Mouse (Mus musculus) spleen, postnatal 14 days (tissue): Measurements from ENCODE around the gene Zmiz1.

Experiments used
- DNase-seq, 2 experiments: peaks; one replicate each; pipeline ENCODE4 v3.0.0; 2021 to 2022; ENCODE audit warnings: low spot score in 2 of 2

Gene Zmiz1

GRCm38 (mm10) chr14:25635746-25636145 is 176.8 kb downstream of the Zmiz1 start:
- DNase-seq = no peak

DNA sequence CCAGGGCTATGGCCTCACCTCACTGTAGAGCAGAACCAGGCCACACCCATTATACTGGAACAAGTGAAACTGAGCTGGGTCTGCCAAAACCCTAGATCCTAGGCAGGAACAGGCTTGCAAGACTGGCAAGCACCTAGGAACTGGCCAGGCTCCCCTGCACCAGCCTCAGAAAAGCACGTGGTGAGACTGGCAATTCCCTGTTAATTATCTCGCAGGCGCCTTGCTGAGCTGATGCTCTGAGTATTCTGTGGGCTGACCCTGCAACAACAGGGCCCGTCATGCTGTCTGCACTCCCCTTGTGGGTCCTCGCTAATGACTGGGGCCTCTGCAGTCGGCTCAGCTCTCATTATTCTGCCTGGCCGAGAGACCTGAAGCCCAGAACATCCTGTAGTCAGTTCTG is 177.3 kb downstream of the Zmiz1 start:
- DNase-seq = no peak

- DNase-seq = no peak
These were observed 180.3 kb downstream of the Zmiz1 start for GRCm38 (mm10) chr14:25639120-25639758.

DNA sequence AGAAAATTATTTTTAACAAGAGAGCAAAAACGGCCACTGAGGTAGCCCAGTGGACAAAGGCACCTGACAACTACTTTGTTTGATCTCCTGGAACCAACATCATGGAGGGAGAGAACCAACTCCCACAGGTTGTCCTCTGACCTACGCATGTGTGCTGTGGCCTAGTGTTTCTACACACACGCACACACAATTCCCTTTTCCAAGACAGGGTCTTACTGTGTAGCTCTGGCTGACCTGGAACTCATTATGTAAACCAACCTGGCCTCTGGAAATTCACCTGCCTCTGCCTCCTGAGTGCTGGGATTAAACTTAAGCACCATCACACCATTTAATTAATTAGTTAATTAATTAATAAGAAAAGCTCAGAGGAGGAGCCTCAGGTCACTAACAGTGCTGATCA is 181.0 kb downstream of the Zmiz1 start:
- DNase-seq = no peak

GRCm38 (mm10) chr14:25640421-25641056 is 181.6 kb downstream of the Zmiz1 start:
- no peak for DNase-seq

GRCm38 (mm10) chr14:25641067-25641466 is 182.1 kb downstream of the Zmiz1 start:
- no peak for DNase-seq

- DNase-seq = no peak
These were observed 186.7 kb downstream of the Zmiz1 start for GRCm38 (mm10) chr14:25645717-25646116.

GRCm38 (mm10) chr14:25646161-25646621 is 187.2 kb downstream of the Zmiz1 start:
- DNase-seq = peak in 1 of 2 experiments; percentile 38

DNA sequence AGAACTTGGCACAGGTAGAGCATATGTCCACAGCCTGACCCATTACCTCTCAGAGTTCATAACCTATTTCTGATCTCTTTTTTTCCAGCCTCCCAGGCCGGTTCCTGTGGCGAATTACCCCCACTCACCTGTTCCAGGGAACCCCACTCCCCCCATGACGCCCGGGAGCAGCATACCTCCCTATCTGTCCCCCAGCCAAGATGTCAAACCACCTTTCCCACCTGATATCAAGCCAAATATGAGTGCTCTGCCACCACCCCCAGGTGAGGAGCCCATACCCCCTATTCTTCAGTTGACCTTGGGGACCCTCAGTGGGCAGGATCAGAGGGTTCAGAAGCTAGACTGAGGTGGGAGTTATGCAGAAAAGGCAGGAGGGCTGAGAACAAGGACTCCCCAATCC is 192.1 kb downstream of the Zmiz1 start:
- DNase-seq = no peak

DNA sequence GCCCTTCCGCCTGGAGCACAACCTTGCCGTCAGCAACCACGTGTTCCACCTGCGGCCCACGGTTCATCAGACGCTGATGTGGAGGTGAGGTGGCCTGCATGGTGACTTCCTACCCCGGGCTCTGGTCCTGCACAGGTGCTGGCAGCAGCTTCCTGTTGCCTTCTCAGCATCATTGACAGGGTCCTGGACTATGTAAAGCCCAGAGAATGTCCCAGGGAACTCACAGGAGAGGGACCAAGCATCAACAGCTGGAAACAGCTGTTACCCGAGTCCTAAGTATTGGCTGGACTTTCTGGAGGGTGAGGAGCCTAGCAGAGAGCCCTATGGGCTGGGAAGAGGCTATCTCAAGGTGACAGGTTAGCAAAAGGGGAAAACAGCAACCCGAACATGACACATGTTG is 192.9 kb downstream of the Zmiz1 start:
- DNase-seq = no peak

GRCm38 (mm10) chr14:25654401-25655197 is 195.6 kb downstream of the Zmiz1 start:
- DNase-seq = no peak

- no peak for DNase-seq
These were observed 201.7 kb downstream of the Zmiz1 start for GRCm38 (mm10) chr14:25660661-25661060.

- DNase-seq = no peak
These were observed 202.4 kb downstream of the Zmiz1 start for GRCm38 (mm10) chr14:25661185-25661920.

DNA sequence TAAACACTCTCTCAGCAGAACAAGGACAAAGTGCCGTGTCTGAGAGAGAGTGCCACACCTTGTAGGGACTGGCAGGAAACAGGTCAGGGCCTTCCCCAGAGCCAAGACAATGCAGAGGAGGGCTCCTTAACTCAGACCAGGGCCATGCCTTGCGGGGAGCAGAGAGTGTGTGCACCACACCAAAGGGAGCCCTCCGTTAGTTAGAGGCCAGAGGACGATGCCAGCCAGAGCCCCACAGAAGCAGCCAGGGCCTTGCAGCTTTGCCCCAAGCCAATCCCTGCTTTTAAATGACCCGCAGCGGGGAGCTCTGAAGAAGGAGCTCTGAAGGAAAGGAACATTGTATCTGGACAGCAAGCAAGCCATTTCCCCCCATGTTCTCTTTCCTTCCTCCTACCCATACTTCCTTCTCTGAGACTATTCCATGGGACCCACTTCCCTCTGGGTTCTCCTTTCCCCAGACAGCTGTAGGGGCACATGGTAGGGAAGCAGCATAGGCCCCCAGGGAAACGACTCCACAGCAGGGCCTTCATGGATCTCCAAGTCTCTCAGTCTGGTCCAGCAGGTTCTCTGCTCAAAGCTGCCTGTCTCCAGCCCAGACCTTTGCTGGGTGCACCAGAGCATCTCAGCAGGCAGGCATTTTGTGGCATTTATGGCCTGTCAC is 204.8 kb downstream of the Zmiz1 start:
- no peak for DNase-seq

DNA sequence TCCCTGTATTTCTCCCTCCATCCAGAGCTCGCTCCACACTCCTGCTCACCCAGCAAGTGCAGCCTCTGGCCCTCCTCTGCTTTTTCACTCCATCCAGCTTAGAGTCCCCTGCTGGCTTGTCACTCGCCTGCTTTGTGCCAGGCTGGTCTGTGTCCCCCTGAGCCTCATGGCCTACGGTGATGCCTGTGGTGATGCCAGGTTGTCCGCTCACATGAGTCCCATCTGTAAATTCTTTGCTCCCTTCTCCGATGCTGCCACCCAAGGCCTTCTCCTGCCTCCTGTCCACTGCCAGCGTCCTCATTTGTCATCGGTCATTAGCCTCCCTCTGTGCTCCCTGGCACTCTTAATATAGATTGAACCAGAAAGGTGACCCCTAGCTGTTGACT is 205.3 kb downstream of the Zmiz1 start:
- no peak for DNase-seq

DNA sequence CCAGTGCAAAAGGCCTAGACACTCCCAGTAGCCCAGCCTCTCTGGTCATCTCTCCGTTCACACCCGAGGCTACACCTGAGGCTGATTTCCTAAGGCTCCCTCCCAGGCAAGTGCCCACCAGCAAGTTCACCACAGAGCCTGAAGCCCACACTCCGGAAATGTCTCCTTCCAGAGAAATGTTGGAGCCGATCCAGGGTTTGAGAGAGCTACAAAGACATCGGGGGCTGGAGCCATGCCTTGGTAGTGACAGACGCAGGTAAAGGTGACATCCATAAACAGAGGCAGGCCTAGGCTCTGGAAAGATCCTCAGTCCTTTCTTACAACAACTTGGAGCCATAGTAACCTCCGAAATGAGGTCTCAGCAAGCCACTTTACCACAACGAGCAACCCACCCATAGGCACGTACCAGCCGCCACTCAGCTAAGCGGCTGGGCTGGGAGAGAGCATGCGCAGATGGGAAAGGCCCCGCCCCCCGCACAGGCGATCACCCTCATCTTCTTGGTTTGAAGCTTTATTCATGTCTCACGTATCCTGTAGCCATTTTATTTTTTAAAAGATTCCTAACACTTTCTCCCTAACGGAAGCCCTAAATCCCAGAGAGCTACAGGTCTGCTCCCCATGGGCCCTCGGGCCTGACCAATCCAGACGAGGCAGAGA is 206.5 kb downstream of the Zmiz1 start:
- no peak for DNase-seq

DNA sequence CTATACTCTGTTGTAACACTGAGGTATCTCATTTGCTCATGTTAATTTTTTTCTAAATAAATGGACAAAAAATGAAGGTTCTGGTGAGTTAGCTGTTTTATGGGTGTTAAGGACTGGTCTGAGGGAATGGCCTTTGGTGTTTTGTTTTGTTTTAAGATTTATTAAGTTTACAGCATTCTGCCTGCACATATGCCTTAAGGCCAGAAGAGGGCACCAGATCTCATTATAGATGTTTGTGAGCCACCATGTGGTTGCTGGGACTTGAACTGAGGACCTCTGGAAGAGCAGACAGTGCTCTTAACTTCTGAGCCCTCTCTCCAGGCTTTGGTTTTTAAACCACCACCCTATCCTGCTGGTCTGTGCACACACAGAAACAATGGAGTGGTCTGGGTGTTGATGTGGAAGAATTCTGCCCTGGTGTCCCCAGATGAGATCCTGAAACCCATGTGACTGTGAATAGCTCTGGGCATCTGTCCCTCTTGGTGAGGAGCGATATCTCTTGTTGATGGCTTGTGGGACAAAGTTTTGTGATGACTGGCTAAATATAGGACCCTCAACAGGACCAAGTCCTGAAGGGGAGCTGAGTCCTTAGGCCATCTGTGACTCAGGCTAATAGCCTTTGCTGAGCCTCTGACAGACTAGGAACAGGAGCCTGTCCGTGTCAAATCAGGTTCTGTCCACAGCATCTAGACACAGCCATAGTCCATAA is 207.8 kb downstream of the Zmiz1 start:
- no peak for DNase-seq

GRCm38 (mm10) chr14:25667587-25667986 is 208.6 kb downstream of the Zmiz1 start:
- no peak for DNase-seq

DNA sequence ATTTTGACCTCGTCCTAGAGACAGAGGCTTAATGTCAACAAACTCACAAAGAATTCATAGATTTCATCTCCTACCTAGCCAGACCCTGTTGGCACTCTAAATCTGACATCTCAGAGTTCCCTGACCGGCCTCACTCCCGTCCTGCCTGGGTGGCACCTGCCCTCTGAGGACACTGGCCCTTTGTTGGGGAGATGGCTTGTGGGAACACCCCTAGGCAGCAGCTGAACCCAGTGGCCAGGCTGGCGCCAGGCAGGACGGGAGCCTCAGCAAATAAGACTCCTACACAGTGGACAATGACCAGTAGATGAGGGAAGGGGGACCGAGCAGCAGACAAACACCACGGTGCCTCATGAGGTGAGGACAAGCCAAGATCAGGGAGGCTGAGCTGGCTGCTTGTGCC is 220.6 kb downstream of the Zmiz1 start:
- DNase-seq = no peak

DNA sequence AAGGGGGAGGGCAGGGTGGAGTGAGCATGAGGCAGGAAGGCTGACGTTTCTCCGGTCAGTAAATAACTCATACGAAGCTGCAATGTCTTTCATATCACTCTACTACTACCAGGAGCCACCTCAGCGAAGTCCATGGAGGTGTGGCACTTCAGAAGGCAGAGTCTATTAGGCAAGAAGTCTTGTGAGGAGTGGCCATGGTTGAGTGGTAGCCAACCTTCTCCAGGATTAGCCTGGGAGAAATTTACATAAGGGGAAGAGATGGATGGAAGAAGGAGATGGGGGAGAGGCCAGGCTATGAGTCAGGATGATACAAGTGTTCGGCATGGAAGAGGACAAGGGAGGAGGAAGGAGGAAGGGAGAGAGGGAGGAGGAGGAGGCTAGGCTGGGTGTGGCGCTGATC is 223.0 kb downstream of the Zmiz1 start:
- no peak for DNase-seq
